Mouse (Mus musculus): ENCODE data around the gene Tm9sf3.

GRCm38 (mm10) chr19:41290952-41291619, 27.3 kb upstream of the Tm9sf3 start:
- TF ChIP-seq CTCF (IDR thresholded peaks at IDR 0.05; ENCODE audit: low read depth, low read length) (peak; percentile 48), POLR2A (IDR thresholded peaks at IDR 0.05; ENCODE audit: borderline replicate concordance, low read depth, low read length) (no peak)
